Mouse (Mus musculus): ENCODE results near the gene Abcb9. TPM values are rescaled to one million over a fixed set of nuclear protein-coding genes. Genes with fewer than 3 reads are reported as not detected.
A peak's percentile ranks its signal among the peaks of the same experiment; 100 is the strongest.

Gene Abcb9
- polyA plus RNA-seq, 1 experiment from 2014 or later = 0.71 TPM

DNA sequence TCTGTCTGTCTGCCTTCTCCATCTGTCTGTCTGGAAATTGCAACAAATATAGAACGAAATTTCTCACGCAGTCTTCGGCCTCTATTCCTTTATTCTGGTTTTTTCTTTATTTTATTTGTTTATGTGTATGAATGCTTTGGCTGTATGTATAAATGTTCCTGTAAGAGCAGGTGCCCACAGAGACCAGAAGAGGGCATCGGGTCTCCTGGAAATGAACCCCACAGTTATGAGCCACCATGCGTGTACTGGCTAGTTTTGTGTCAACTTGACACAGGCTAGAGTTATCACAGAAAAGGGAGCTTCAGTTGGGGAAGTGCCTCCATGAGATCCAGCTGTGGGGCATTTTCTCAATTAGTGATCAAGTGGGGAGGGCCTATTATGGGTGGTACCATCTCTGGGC, 51.6 kb downstream of the Abcb9 start:
- peaks cover 16% of the 10 kb centered on the region for H3K4me1 ChIP-seq (ENCODE audit: control insufficient read depth, insufficient read depth, low read length)

DNA sequence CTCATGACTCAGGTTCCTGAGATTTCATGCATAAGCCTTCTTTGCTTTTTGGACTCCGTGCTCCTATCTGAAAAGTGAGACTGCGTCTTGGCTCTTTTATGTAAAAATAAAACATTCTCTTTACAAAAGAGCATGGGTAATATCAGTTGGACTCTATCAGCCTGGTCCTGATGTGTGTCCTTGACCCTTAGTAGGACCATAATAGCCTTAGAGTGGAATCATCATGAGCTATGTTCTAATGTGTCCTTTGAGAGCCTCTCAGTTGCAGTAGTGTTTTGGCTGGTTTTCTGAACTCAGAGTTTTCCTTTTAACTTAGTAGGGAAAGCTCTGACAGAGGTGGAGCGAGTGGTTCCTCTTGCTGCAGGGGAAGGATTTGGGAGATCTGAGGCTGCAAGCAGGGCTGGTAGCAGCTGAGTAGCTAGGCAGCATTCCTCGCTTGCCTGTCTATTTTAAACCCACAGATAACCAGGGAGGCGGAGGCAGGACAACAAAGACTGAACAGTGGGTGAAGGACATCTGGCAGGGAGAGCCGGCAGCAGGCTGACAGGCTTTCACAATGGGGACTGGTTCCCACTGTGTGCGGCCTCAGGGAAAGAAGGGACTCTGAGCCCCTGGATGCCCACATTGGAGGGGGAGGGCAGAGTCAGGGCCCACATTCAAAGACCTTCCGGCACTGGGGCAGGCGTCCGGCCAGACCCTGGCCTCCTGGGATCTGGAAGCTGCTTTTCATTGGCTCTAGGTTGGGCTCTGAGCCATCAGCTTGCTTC, 52.2 kb downstream of the Abcb9 start:
- no peak overlapping the region for H3K4me2 ChIP-seq
- no peaks in the 10 kb centered on the region for H3K36me3 ChIP-seq (ENCODE audit: control insufficient read depth, insufficient read depth, low read length)
- peak; percentile 95 for ATAC-seq (ENCODE audit: low FRiP score)
- no peak overlapping the region for H3K4me3 ChIP-seq (ENCODE audit: low read depth, low read length)
- H3K9me3 ChIP-seq (ENCODE audit: control insufficient read depth, low read length) = no peaks in the 10 kb centered on the region
- peaks cover 16% of the 10 kb centered on the region for H3K4me1 ChIP-seq (ENCODE audit: control insufficient read depth, insufficient read depth, low read length)
- peak overlapping the region; percentile 87 for H3K27ac ChIP-seq (ENCODE audit: low read depth, low read length)
- peak; percentile 96 for DNase-seq (ENCODE audit: low spot score, missing footprints)
- H3K27me3 ChIP-seq (ENCODE audit: control insufficient read depth, insufficient read depth, low read length) = no peaks in the 10 kb centered on the region
- 15% methylated on average over 10 of the region's 10 CpGs for WGBS
- H3K9ac ChIP-seq (ENCODE audit: low read length) = 0 out of 2 replicates have a peak overlapping the region, but pooled peaks have one; percentile 1

More for the DNA sequence above, 51.6 kb downstream of the Abcb9 start:
- ATAC-seq (ENCODE audit: low FRiP score) (peak; percentile 53), DNase-seq (ENCODE audit: low spot score, missing footprints) (peak; percentile 70)
- 0 out of 2 replicates have a peak overlapping the region, but pooled peaks have one; percentile 1 for H3K9ac ChIP-seq (ENCODE audit: low read length)
- no peaks in the 10 kb centered on the region for H3K36me3 ChIP-seq (ENCODE audit: control insufficient read depth, insufficient read depth, low read length)
- H3K4me3 ChIP-seq (ENCODE audit: low read depth, low read length) = no peak overlapping the region
- no peaks in the 10 kb centered on the region for H3K9me3 ChIP-seq (ENCODE audit: control insufficient read depth, low read length)
- H3K27me3 ChIP-seq (ENCODE audit: control insufficient read depth, insufficient read depth, low read length) = no peaks in the 10 kb centered on the region
- 77% methylated on average over 5 of the region's 5 CpGs for WGBS
- no peak overlapping the region for H3K4me2 ChIP-seq
- H3K27ac ChIP-seq (ENCODE audit: low read depth, low read length) = peak overlapping the region; percentile 87

DNA sequence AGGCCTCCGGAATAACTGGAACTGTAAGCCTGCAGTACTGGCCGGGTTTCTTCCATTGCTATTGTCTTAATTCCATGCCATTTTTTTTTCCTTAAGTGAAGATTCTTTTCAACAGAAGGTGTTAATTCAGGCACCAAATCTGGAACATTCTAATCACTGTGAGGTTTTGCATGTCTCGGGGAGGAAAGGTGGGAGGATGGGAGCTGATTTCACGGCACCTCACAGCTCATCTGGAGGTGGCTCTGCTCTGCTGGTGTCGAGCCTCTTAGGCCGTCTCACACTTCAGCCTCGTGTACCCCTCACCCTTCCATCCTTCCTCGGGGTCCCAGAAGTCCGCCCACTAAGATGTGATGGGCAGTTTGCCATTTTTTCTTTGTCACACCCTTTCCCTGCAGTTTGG, 54.5 kb downstream of the Abcb9 start:
- ATAC-seq (ENCODE audit: low FRiP score) (no peak), DNase-seq (ENCODE audit: low spot score, missing footprints) (no peak)
- Histone ChIP-seq H3K36me3 (ENCODE audit: control insufficient read depth, insufficient read depth, low read length) (no peaks in the 10 kb centered on the region), H3K9me3 (ENCODE audit: control insufficient read depth, low read length) (no peaks in the 10 kb centered on the region), H3K4me3 (ENCODE audit: low read depth, low read length) (no peak overlapping the region), H3K9ac (ENCODE audit: low read length) (no peak overlapping the region), H3K4me2 (no peak overlapping the region), H3K27me3 (ENCODE audit: control insufficient read depth, insufficient read depth, low read length) (no peaks in the 10 kb centered on the region), H3K4me1 (ENCODE audit: control insufficient read depth, insufficient read depth, low read length) (peaks cover 26% of the 10 kb centered on the region), H3K27ac (ENCODE audit: low read depth, low read length) (no peak overlapping the region)
- 76% methylated on average over 9 of the region's 9 CpGs for whole genome bisulfite sequencing

DNA sequence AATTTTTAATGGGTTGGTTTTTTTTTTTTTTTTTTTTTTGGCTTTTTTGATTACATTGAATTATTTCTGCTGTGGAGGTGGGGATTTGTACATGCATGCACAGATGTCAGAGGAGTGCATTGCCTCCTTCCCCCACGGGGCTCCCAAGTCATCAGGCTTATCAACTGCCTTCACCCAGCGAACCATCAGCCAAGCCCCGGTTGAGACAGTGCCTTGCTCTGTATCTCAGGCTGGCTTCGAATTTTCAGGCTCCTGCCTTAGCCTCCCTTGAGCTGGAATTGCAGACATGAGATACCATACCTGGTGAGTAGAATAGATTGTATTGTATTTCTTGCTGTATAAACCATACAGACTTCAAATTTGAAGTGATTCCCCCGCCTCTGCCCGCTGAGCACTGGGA, 56.0 kb downstream of the Abcb9 start:
- Histone ChIP-seq H3K27ac (ENCODE audit: low read depth, low read length) (no peak overlapping the region), H3K9ac (ENCODE audit: low read length) (no peak overlapping the region), H3K4me3 (ENCODE audit: low read depth, low read length) (no peak overlapping the region), H3K9me3 (ENCODE audit: control insufficient read depth, low read length) (no peaks in the 10 kb centered on the region), H3K27me3 (ENCODE audit: control insufficient read depth, insufficient read depth, low read length) (no peaks in the 10 kb centered on the region), H3K36me3 (ENCODE audit: control insufficient read depth, insufficient read depth, low read length) (no peaks in the 10 kb centered on the region), H3K4me1 (ENCODE audit: control insufficient read depth, insufficient read depth, low read length) (peaks cover 18% of the 10 kb centered on the region), H3K4me2 (no peak overlapping the region)
- DNase-seq (ENCODE audit: low spot score, missing footprints) = no peak
- no peak for ATAC-seq (ENCODE audit: low FRiP score)
- WGBS = 94% methylated on average over 6 of the region's 6 CpGs

- H3K4me2 ChIP-seq = no peak overlapping the region
- peak; percentile 92 for DNase-seq (ENCODE audit: low spot score, missing footprints)
- H3K9ac ChIP-seq (ENCODE audit: low read length) = no peak overlapping the region
- peak overlapping the region; percentile 37 for H3K27ac ChIP-seq (ENCODE audit: low read depth, low read length)
- ATAC-seq (ENCODE audit: low FRiP score) = peak; percentile 78
- 36% methylated on average over 5 of the region's 5 CpGs for WGBS
- H3K27me3 ChIP-seq (ENCODE audit: control insufficient read depth, insufficient read depth, low read length) = no peaks in the 10 kb centered on the region
- no peaks in the 10 kb centered on the region for H3K36me3 ChIP-seq (ENCODE audit: control insufficient read depth, insufficient read depth, low read length)
- no peak overlapping the region for H3K4me3 ChIP-seq (ENCODE audit: low read depth, low read length)
- peaks cover 10% of the 10 kb centered on the region; the same call in 1 of the 2 replicates for H3K4me1 ChIP-seq (ENCODE audit: control insufficient read depth, insufficient read depth, low read length)
- no peaks in the 10 kb centered on the region for H3K9me3 ChIP-seq (ENCODE audit: control insufficient read depth, low read length)
Observed at GRCm38 (mm10) chr5:124036836-124037235, 58.8 kb downstream of the Abcb9 start.

- DNase-seq (ENCODE audit: low spot score, missing footprints) = no peak
- 36% methylated on average over 6 of the region's 6 CpGs for WGBS
- Histone ChIP-seq H3K27ac (ENCODE audit: low read depth, low read length) (no peak overlapping the region), H3K4me2 (no peak overlapping the region), H3K4me3 (ENCODE audit: low read depth, low read length) (no peak overlapping the region), H3K27me3 (ENCODE audit: control insufficient read depth, insufficient read depth, low read length) (no peaks in the 10 kb centered on the region), H3K9me3 (ENCODE audit: control insufficient read depth, low read length) (no peaks in the 10 kb centered on the region), H3K36me3 (ENCODE audit: control insufficient read depth, insufficient read depth, low read length) (no peaks in the 10 kb centered on the region), H3K9ac (ENCODE audit: low read length) (no peak overlapping the region), H3K4me1 (ENCODE audit: control insufficient read depth, insufficient read depth, low read length) (peaks cover 10% of the 10 kb centered on the region; the same call in 1 of the 2 replicates)
- ATAC-seq (ENCODE audit: low FRiP score) = no peak
Observed at GRCm38 (mm10) chr5:124036341-124036740, 59.3 kb downstream of the Abcb9 start.

GRCm38 (mm10) chr5:124035806-124036205, 59.8 kb downstream of the Abcb9 start:
- H3K36me3 ChIP-seq (ENCODE audit: control insufficient read depth, insufficient read depth, low read length) = no peaks in the 10 kb centered on the region
- ATAC-seq (ENCODE audit: low FRiP score) (no peak), DNase-seq (ENCODE audit: low spot score, missing footprints) (no peak)
- no peak overlapping the region for H3K27ac ChIP-seq (ENCODE audit: low read depth, low read length)
- peaks cover 10% of the 10 kb centered on the region; the same call in 1 of the 2 replicates for H3K4me1 ChIP-seq (ENCODE audit: control insufficient read depth, insufficient read depth, low read length)
- no peak overlapping the region for H3K4me3 ChIP-seq (ENCODE audit: low read depth, low read length)
- H3K4me2 ChIP-seq = no peak overlapping the region
- 80% methylated on average over 8 of the region's 8 CpGs for WGBS
- H3K9me3 ChIP-seq (ENCODE audit: control insufficient read depth, low read length) = no peaks in the 10 kb centered on the region
- H3K9ac ChIP-seq (ENCODE audit: low read length) = no peak overlapping the region
- no peaks in the 10 kb centered on the region for H3K27me3 ChIP-seq (ENCODE audit: control insufficient read depth, insufficient read depth, low read length)

DNA sequence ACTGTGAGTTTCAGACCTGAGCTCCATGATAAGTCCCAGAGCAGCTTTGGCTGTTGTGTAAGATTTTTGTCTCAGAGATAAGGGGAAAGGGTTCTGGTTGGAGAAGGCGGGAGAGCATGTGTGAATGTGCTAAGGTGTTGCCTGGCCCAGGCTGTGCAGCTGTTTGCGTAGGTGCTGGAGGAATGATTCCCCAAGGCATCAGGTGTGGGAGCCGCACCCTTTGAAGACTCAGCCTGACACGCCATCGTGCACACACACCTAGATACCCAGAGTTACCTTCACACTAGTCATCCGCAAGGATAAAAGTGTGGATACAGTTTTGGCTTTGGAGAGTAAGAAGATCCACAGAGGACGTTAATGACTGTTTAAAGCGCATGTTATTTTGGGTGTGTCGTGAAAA, 60.2 kb downstream of the Abcb9 start:
- Histone ChIP-seq H3K4me3 (ENCODE audit: low read depth, low read length) (no peak overlapping the region), H3K9ac (ENCODE audit: low read length) (no peak overlapping the region), H3K4me1 (ENCODE audit: control insufficient read depth, insufficient read depth, low read length) (peaks cover 13% of the 10 kb centered on the region), H3K27ac (ENCODE audit: low read depth, low read length) (no peak overlapping the region), H3K27me3 (ENCODE audit: control insufficient read depth, insufficient read depth, low read length) (no peaks in the 10 kb centered on the region), H3K4me2 (no peak overlapping the region), H3K9me3 (ENCODE audit: control insufficient read depth, low read length) (no peaks in the 10 kb centered on the region), H3K36me3 (ENCODE audit: control insufficient read depth, insufficient read depth, low read length) (no peaks in the 10 kb centered on the region)
- WGBS = 92% methylated on average over 9 of the region's 9 CpGs
- DNase-seq (ENCODE audit: low spot score, missing footprints) = no peak
- ATAC-seq (ENCODE audit: low FRiP score) = no peak

DNA sequence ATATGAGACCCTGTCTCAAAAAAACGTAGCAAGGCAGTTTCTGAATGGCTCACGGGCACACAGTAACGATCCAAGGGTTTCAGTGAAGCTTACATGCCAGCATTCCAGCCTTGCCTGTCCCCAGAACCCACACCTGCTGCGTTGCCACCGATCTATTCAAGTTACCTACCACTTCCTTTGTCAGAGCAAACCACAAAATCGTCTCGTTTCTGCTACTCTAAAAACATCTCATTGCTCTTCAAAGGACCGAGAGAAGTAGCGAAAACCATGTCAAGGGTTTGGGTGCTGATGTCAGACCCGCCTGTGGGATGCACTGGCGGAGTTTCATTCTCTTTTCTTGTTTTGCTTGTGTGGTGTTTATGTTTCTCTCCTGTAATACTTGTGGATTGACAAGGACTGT, 61.1 kb downstream of the Abcb9 start:
- Histone ChIP-seq H3K9ac (ENCODE audit: low read length) (no peak overlapping the region), H3K4me1 (ENCODE audit: control insufficient read depth, insufficient read depth, low read length) (peaks cover 22% of the 10 kb centered on the region), H3K27me3 (ENCODE audit: control insufficient read depth, insufficient read depth, low read length) (no peaks in the 10 kb centered on the region), H3K9me3 (ENCODE audit: control insufficient read depth, low read length) (no peaks in the 10 kb centered on the region), H3K27ac (ENCODE audit: low read depth, low read length) (no peak overlapping the region), H3K4me2 (no peak overlapping the region), H3K36me3 (ENCODE audit: control insufficient read depth, insufficient read depth, low read length) (no peaks in the 10 kb centered on the region), H3K4me3 (ENCODE audit: low read depth, low read length) (no peak overlapping the region)
- DNase-seq (ENCODE audit: low spot score, missing footprints) (no peak), ATAC-seq (ENCODE audit: low FRiP score) (no peak)
- WGBS = 79% methylated on average over 11 of the region's 11 CpGs
